Mouse (Mus musculus) adipocyte (in vitro differentiated cells): ENCODE data around the gene Mrpl57.
"Not testable (repeated sequence)": the region's sequence is repeated elsewhere in the genome, so short reads cannot be mapped to it uniquely, and the experiment has no call there.

Source experiments
- DNase-seq: peaks from one replicate; pipeline ENCODE4 v3.0.0-alpha.2; 2016; ENCODE audit warnings: low spot score

Mrpl57 gene

GRCm38 (mm10) chr14:57825788-57826751 lies at the start of gene Mrpl57, which contains the start of gene Ska3:
Gene Mrpl57 (plus strand): TSS chr14:57826234.
Gene Ska3 (minus strand): TSS chr14:57826185.
- peak; percentile 94 for DNase-seq

GRCm38 (mm10) chr14:57787406-57787805 lies 38.6 kb upstream of the Mrpl57 start:
- DNase-seq, result peak; percentile 69

- no peak for DNase-seq
Observed at GRCm38 (mm10) chr14:57789311-57789710, 36.7 kb upstream of the Mrpl57 start.

- DNase-seq, result no peak
Observed at GRCm38 (mm10) chr14:57789759-57790158, 36.3 kb upstream of the Mrpl57 start.

- peak; percentile 35 for DNase-seq
Observed at GRCm38 (mm10) chr14:57791171-57791570, 34.9 kb upstream of the Mrpl57 start.

GRCm38 (mm10) chr14:57797551-57797950 lies 28.5 kb upstream of the Mrpl57 start:
- DNase-seq, result no peak

GRCm38 (mm10) chr14:57797991-57798931 lies 27.8 kb upstream of the Mrpl57 start, which contains the start of gene Sap18:
Gene Sap18 (plus strand): TSS chr14:57798180.
- peak; percentile 99 for DNase-seq

- no peak for DNase-seq
Observed at GRCm38 (mm10) chr14:57803731-57804130, 22.3 kb upstream of the Mrpl57 start.

- no peak for DNase-seq
Observed at GRCm38 (mm10) chr14:57808558-57808957, 17.5 kb upstream of the Mrpl57 start.

- no peak for DNase-seq
Observed at GRCm38 (mm10) chr14:57810886-57811285, 15.1 kb upstream of the Mrpl57 start.

GRCm38 (mm10) chr14:57811844-57812243 lies 14.2 kb upstream of the Mrpl57 start:
- DNase-seq, result no peak

- DNase-seq, result no peak
Observed at GRCm38 (mm10) chr14:57820839-57821238, 5.2 kb upstream of the Mrpl57 start.

GRCm38 (mm10) chr14:57827284-57827683 lies 1.2 kb downstream of the Mrpl57 start:
- DNase-seq, result no peak

GRCm38 (mm10) chr14:57833526-57833925 lies 7.5 kb downstream of the Mrpl57 start:
- DNase-seq, result no peak

GRCm38 (mm10) chr14:57835157-57835556 lies 9.1 kb downstream of the Mrpl57 start:
- DNase-seq, result no peak

- no peak for DNase-seq
Observed at GRCm38 (mm10) chr14:57844535-57844934, 18.5 kb downstream of the Mrpl57 start.

- DNase-seq, result not testable (repeated sequence)
Observed at GRCm38 (mm10) chr14:57848061-57848460, 22.0 kb downstream of the Mrpl57 start.

GRCm38 (mm10) chr14:57848646-57849045 lies 22.6 kb downstream of the Mrpl57 start:
- DNase-seq, result no peak

- no peak for DNase-seq
Observed at GRCm38 (mm10) chr14:57850330-57850729, 24.3 kb downstream of the Mrpl57 start.

- DNase-seq, result no peak
Observed at GRCm38 (mm10) chr14:57852961-57853360, 26.9 kb downstream of the Mrpl57 start.

- DNase-seq, result not testable (repeated sequence)
Observed at GRCm38 (mm10) chr14:57856037-57856436, 30.0 kb downstream of the Mrpl57 start.

- no peak for DNase-seq
Observed at GRCm38 (mm10) chr14:57858601-57859000, 32.6 kb downstream of the Mrpl57 start.
